Mouse (Mus musculus): ENCODE data around the gene Sema3f. TPM values are rescaled to one million over a fixed set of nuclear protein-coding genes. Genes with fewer than 3 reads are reported as not detected.

Gene Sema3f
- polyA plus RNA-seq, 1 experiment from 2014 or later: 34.0 TPM

DNA sequence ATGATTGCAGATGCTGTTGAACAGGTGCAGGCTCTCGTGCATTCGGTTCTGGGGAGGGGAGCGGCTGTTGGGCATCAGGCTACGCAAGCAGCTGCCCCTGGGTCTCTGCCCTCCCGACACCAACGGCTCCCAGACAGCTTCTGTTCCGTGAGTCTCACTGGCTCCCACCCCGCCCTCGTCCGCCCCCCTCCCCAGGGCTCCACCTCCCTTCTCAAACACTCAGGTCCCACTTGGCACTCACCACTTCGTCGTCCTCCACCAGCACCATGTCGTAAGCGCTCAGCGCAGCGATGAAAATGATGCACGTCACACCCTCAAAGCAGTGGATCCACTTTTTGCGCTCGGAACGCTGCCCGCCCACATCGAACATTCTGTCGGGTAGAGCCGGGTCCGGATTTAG, 34.0 kb downstream of the Sema3f start:
- peak; percentile 46 for DNase-seq
- WGBS: under 1% methylated on average over 25 of the region's 25 CpGs
- Histone ChIP-seq H3K27ac (replicated peaks; ENCODE audit: low read depth, low read length) (0 out of 2 replicates have a peak overlapping the region, but pooled peaks have one; percentile 20), H3K4me1 (ENCODE audit: control insufficient read depth, insufficient read depth, low read length) (peaks cover 7% of the 10 kb centered on the region; the same call in 1 of the 2 replicates), H3K9ac (replicated peaks; ENCODE audit: low read length) (peak overlapping the region; percentile 40; the same call in 1 of the 2 replicates), H3K4me3 (replicated peaks; ENCODE audit: low read depth, low read length) (peak overlapping the region; percentile 30), H3K36me3 (ENCODE audit: control insufficient read depth, insufficient read depth, low read length) (no peaks in the 10 kb centered on the region), H3K27me3 (ENCODE audit: control insufficient read depth, insufficient read depth, low read length) (peaks cover 22% of the 10 kb centered on the region; the same call in 1 of the 2 replicates), H3K4me2 (ENCODE audit: low read length) (peak overlapping the region; percentile 66), H3K9me3 (ENCODE audit: control insufficient read depth, low read length) (no peaks in the 10 kb centered on the region)
- peak; percentile 31 for ATAC-seq (ENCODE audit: low FRiP score, low TSS enrichment)

DNA sequence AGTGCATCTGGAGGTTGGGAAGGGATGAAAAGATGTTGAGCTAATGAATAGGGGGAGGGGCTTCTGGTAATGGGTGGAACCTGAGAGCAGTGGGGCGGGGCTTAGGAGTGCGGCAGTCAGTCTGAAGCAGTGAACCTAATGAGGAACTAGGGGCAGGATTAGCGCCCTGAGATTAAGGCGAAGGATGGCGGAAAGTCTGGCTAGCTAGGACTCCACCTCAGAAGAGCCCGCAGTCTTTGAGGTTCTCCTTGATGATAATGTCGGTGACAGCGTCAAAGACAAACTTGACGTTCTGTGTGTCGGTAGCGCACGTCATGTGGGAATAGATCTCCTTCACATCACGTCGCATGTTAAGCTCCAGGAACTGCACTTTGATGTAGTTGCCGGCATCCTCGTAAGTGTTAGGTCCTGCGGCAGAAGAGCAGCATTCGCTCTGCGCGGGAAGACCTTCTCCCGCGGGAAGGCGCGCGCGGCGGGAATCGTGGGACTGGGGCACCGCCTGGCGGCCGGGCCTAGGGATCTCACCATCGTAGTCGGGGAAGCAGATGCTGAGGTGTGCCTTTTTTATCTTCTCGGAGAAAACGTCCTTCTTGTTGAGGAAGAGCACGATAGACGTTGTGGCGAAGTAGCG, 34.5 kb downstream of the Sema3f start:
- ATAC-seq (ENCODE audit: low FRiP score, low TSS enrichment): peak; percentile 74
- under 1% methylated on average over 39 of the region's 39 CpGs for WGBS
- peak overlapping the region; percentile 30 for H3K4me3 ChIP-seq (replicated peaks; ENCODE audit: low read depth, low read length)

DNA sequence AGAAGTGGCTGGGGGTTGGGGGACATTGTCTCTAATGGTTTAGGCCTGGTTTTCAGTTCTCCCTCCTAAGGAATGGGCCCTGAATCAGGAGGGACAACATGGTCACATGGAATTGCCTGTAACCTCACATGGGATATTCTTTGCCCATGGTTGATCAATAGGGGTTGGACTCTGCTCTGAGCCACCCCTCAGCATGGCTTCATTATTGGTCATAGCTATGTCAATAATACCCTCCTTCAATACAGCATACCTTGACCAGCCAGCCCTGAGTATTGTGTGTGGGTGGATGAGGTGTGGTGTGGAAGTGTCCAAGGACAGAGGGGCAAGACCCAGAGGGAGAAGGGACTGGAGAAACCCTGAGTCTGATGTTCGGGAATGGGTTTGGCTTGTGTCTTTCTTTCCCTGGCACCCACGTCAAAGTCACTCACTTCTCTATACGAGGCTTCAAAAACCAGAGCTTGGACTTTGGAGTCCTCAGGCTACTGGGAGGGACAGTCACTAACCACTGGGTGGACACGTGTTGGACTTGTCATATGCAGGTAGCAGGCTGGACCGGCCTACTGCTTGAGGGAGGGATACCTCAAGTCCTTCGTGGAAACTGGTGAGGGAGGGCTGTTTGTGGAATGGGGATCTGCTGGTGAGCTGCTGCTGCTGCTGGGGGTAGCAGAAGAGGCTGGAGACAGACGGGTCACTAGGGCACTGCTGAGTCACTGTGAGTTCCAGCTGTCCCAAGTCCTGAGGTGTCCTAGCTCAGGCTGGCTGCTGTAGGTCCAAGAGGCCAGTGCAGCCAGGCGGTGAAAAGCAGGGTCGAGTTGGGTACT, 35.5 kb downstream of the Sema3f start:
- Histone ChIP-seq H3K4me2 (ENCODE audit: low read length) (no peak overlapping the region), H3K4me3 (replicated peaks; ENCODE audit: low read depth, low read length) (no peak overlapping the region), H3K4me1 (ENCODE audit: control insufficient read depth, insufficient read depth, low read length) (peaks cover 7% of the 10 kb centered on the region; the same call in 1 of the 2 replicates), H3K36me3 (ENCODE audit: control insufficient read depth, insufficient read depth, low read length) (no peaks in the 10 kb centered on the region), H3K27ac (replicated peaks; ENCODE audit: low read depth, low read length) (no peak overlapping the region), H3K9me3 (ENCODE audit: control insufficient read depth, low read length) (no peaks in the 10 kb centered on the region), H3K9ac (replicated peaks; ENCODE audit: low read length) (no peak overlapping the region), H3K27me3 (ENCODE audit: control insufficient read depth, insufficient read depth, low read length) (peaks cover 22% of the 10 kb centered on the region; the same call in 1 of the 2 replicates)
- ATAC-seq (ENCODE audit: low FRiP score, low TSS enrichment) (no peak), DNase-seq (no peak)
- 55% methylated on average over 9 of the region's 9 CpGs for WGBS

More for the DNA sequence above, 34.5 kb downstream of the Sema3f start:
- peak; percentile 91 for DNase-seq
- Histone ChIP-seq H3K27ac (replicated peaks; ENCODE audit: low read depth, low read length) (0 out of 2 replicates have a peak overlapping the region, but pooled peaks have one; percentile 20), H3K4me1 (ENCODE audit: control insufficient read depth, insufficient read depth, low read length) (peaks cover 7% of the 10 kb centered on the region; the same call in 1 of the 2 replicates), H3K36me3 (ENCODE audit: control insufficient read depth, insufficient read depth, low read length) (no peaks in the 10 kb centered on the region), H3K9ac (replicated peaks; ENCODE audit: low read length) (peak overlapping the region; percentile 40; the same call in 1 of the 2 replicates), H3K4me2 (ENCODE audit: low read length) (peak overlapping the region; percentile 66), H3K27me3 (ENCODE audit: control insufficient read depth, insufficient read depth, low read length) (peaks cover 22% of the 10 kb centered on the region; the same call in 1 of the 2 replicates), H3K9me3 (ENCODE audit: control insufficient read depth, low read length) (no peaks in the 10 kb centered on the region)

DNA sequence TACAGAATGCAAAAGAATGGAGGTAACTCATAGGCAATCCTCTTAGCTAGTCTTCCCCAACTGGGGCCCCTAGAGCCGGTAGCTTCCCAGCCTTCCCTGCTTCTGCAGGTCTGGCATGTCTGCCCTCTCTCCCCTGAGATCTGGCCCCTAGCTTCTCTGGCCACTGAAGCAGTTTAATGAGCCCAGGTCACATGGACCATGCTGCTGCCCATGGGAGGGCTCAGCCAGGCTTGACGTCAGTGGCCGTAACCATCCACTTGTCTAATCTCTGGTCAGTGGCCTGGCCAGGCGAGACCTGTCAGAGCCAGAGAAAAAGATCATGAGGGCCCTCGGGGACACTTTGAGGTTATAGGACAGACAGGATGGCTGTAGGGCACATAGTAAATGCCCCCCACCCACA, 40.0 kb downstream of the Sema3f start:
- ATAC-seq (ENCODE audit: low FRiP score, low TSS enrichment): no peak

DNA sequence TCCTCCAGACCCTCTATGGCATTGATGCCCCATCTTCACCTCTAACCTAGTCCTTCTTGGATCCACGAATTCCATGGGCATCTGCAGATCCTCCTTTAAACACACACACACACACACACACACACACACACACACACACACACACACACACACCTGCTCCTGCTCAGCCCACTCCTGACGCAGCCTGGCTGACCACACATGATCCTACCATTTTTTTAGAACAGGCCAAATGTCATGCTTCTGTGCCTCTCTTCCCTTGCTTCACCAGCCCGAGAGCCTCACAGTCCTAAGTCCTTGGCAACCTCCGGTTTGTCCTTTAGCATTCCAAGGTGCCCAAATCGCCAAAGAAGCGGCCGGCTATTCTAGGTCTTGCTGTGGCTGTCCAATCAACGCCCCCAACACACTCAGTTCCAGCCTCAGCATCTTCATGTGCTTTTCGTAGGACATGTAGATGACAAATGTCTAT, 40.8 kb downstream of the Sema3f start, which contains the start of gene Slc38a3:
TSS of gene Slc38a3 (minus strand) at position 51 of the 466 bp plus-strand sequence.
- ATAC-seq (ENCODE audit: low FRiP score, low TSS enrichment): no peak
- no peak for DNase-seq
- no peak within 1 kb of the TSS for H3K27ac ChIP-seq (replicated peaks; ENCODE audit: low read depth, low read length)
- 80% methylated on average over 9 of the region's 9 CpGs for WGBS
- no peak within 1 kb of the TSS for H3K9ac ChIP-seq (replicated peaks; ENCODE audit: low read length)
- no peak within 1 kb of the TSS for H3K4me3 ChIP-seq (replicated peaks; ENCODE audit: low read depth, low read length)
- no peaks in the 10 kb centered on the region for H3K9me3 ChIP-seq (ENCODE audit: control insufficient read depth, low read length)
- peaks cover 15% of the 10 kb centered on the region for H3K27me3 ChIP-seq (ENCODE audit: control insufficient read depth, insufficient read depth, low read length)
- peaks cover 17% of the 10 kb centered on the region; the same call in 1 of the 2 replicates for H3K4me1 ChIP-seq (ENCODE audit: control insufficient read depth, insufficient read depth, low read length)
- H3K4me2 ChIP-seq (ENCODE audit: low read length): no peak within 1 kb of the TSS
- no peaks in the 10 kb centered on the region for H3K36me3 ChIP-seq (ENCODE audit: control insufficient read depth, insufficient read depth, low read length)

More for the DNA sequence above, 40.0 kb downstream of the Sema3f start:
- no peak overlapping the region for H3K4me2 ChIP-seq (ENCODE audit: low read length)
- H3K27me3 ChIP-seq (ENCODE audit: control insufficient read depth, insufficient read depth, low read length): peaks cover 18% of the 10 kb centered on the region
- H3K27ac ChIP-seq (replicated peaks; ENCODE audit: low read depth, low read length): no peak overlapping the region
- no peaks in the 10 kb centered on the region for H3K9me3 ChIP-seq (ENCODE audit: control insufficient read depth, low read length)
- 37% methylated on average over 5 of the region's 5 CpGs for WGBS
- peaks cover 17% of the 10 kb centered on the region; the same call in 1 of the 2 replicates for H3K4me1 ChIP-seq (ENCODE audit: control insufficient read depth, insufficient read depth, low read length)
- H3K36me3 ChIP-seq (ENCODE audit: control insufficient read depth, insufficient read depth, low read length): no peaks in the 10 kb centered on the region
- DNase-seq: no peak
- no peak overlapping the region for H3K4me3 ChIP-seq (replicated peaks; ENCODE audit: low read depth, low read length)
- H3K9ac ChIP-seq (replicated peaks; ENCODE audit: low read length): no peak overlapping the region

DNA sequence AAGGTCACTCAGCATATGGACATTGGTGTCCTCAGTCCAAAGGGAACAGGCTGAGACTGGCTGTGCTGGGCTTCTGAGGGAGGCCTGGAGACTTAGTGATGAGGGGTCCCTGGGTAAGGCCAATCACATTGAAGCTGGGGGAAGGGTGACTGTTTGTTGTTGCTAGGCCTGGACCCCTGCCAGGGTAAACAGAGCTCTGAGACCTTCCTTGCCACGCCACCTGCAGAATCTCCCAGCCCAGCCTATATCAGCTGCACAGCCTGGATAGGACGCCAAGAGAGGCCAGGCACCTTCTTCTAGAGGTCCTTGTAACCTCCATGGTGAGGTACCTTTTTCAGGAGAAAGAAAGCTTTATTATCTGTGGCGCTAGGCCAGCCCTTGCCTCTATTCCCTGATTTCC, 41.4 kb downstream of the Sema3f start:
- Histone ChIP-seq H3K9me3 (ENCODE audit: control insufficient read depth, low read length) (no peaks in the 10 kb centered on the region), H3K36me3 (ENCODE audit: control insufficient read depth, insufficient read depth, low read length) (no peaks in the 10 kb centered on the region), H3K4me1 (ENCODE audit: control insufficient read depth, insufficient read depth, low read length) (peaks cover 17% of the 10 kb centered on the region; the same call in 1 of the 2 replicates), H3K4me2 (ENCODE audit: low read length) (no peak overlapping the region), H3K9ac (replicated peaks; ENCODE audit: low read length) (no peak overlapping the region), H3K4me3 (replicated peaks; ENCODE audit: low read depth, low read length) (no peak overlapping the region), H3K27ac (replicated peaks; ENCODE audit: low read depth, low read length) (no peak overlapping the region), H3K27me3 (ENCODE audit: control insufficient read depth, insufficient read depth, low read length) (peaks cover 15% of the 10 kb centered on the region)
- no peak for DNase-seq
- 67% methylated on average over 3 of the region's 3 CpGs for WGBS
- no peak for ATAC-seq (ENCODE audit: low FRiP score, low TSS enrichment)

DNA sequence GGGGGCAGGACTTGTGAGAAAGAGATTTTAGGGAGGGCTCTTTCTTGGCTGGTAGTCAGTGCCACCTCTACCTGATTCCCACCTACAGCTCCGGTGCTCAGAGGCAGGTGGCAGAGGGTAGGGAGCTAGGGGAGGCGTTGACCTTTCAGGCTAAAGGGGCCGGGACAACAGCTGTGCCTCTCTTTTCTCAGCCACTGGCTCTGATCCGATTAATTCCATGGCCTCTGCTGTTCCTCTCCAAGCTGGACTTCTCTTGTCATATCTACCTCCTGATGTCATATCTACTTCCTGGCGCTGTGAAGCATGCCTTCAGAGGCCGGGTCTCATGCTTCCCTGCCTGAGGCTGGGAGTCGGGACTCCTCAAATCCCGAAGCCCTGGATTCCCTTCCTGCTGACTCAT, 42.3 kb downstream of the Sema3f start:
- 27% methylated on average over 8 of the region's 8 CpGs for WGBS
- H3K4me2 ChIP-seq (ENCODE audit: low read length): peak overlapping the region; percentile 69
- no peak for ATAC-seq (ENCODE audit: low FRiP score, low TSS enrichment)

DNA sequence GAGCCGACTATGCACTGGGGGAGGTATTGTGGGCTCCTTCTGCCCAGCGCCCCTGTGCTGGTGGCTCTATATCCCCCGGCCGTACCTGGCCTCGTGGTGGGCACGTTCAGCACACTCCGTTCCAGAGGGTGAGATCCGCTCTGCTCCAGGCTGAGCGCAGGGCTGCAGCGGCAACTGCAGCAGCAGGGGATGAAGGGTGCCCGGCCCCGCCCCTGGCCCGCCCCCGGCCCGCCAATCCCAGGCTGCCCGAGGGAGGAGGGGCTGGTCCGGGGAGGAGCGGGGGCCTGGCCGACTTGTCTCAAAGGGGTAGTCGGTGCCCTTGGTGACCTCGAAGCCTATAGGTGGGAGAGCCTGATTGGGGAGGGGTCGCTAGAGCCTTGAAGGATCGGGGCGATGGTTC, 43.1 kb downstream of the Sema3f start:
- Histone ChIP-seq H3K36me3 (ENCODE audit: control insufficient read depth, insufficient read depth, low read length) (no peaks in the 10 kb centered on the region), H3K27ac (replicated peaks; ENCODE audit: low read depth, low read length) (no peak overlapping the region), H3K4me3 (replicated peaks; ENCODE audit: low read depth, low read length) (peak overlapping the region; percentile 36), H3K9ac (replicated peaks; ENCODE audit: low read length) (peak overlapping the region; percentile 46; the same call in 1 of the 2 replicates), H3K4me2 (ENCODE audit: low read length) (peak overlapping the region; percentile 69), H3K9me3 (ENCODE audit: control insufficient read depth, low read length) (no peaks in the 10 kb centered on the region), H3K27me3 (ENCODE audit: control insufficient read depth, insufficient read depth, low read length) (peaks cover 15% of the 10 kb centered on the region), H3K4me1 (ENCODE audit: control insufficient read depth, insufficient read depth, low read length) (peaks cover 23% of the 10 kb centered on the region)
- under 1% methylated on average over 24 of the region's 24 CpGs for WGBS
- ATAC-seq (ENCODE audit: low FRiP score, low TSS enrichment): peak; percentile 80
- peak; percentile 74 for DNase-seq

More for the DNA sequence above, 42.3 kb downstream of the Sema3f start:
- Histone ChIP-seq H3K4me1 (ENCODE audit: control insufficient read depth, insufficient read depth, low read length) (peaks cover 23% of the 10 kb centered on the region), H3K27ac (replicated peaks; ENCODE audit: low read depth, low read length) (no peak overlapping the region), H3K9me3 (ENCODE audit: control insufficient read depth, low read length) (no peaks in the 10 kb centered on the region), H3K27me3 (ENCODE audit: control insufficient read depth, insufficient read depth, low read length) (peaks cover 15% of the 10 kb centered on the region), H3K36me3 (ENCODE audit: control insufficient read depth, insufficient read depth, low read length) (no peaks in the 10 kb centered on the region), H3K9ac (replicated peaks; ENCODE audit: low read length) (no peak overlapping the region), H3K4me3 (replicated peaks; ENCODE audit: low read depth, low read length) (no peak overlapping the region)
- no peak for DNase-seq

Data from midbrain, embryonic 14.5 days (tissue).